Mouse (Mus musculus): ENCODE measurements around the gene Best1.
A peak's percentile ranks its signal among the peaks of the same experiment; 100 is the strongest.

Gene Best1

DNA sequence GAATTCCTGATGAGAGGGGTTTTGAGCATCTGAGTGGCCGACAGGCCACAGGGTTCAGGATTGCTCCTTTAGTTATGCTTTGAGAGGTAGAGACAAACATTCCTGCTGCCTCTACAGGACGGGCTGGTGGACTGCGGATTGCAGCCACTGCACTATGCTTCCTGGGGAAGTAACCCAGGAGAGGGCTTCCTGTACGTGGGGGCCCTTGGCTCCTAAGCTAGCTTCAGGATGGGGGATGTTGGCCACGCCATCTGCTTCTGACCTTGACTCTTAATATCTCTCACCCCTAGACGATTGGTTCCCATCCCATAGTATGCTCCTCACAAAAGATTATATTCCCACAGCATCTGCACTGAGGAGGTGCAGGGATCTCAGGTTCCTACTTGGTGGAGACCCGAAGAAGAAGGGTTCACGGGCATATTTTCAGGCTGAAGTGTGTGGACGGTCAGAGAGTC is 21.9 kb upstream of the Best1 start:
- DNase-seq (ENCODE audit: extremely low read depth, insufficient read length, low spot score) = no peak

DNA sequence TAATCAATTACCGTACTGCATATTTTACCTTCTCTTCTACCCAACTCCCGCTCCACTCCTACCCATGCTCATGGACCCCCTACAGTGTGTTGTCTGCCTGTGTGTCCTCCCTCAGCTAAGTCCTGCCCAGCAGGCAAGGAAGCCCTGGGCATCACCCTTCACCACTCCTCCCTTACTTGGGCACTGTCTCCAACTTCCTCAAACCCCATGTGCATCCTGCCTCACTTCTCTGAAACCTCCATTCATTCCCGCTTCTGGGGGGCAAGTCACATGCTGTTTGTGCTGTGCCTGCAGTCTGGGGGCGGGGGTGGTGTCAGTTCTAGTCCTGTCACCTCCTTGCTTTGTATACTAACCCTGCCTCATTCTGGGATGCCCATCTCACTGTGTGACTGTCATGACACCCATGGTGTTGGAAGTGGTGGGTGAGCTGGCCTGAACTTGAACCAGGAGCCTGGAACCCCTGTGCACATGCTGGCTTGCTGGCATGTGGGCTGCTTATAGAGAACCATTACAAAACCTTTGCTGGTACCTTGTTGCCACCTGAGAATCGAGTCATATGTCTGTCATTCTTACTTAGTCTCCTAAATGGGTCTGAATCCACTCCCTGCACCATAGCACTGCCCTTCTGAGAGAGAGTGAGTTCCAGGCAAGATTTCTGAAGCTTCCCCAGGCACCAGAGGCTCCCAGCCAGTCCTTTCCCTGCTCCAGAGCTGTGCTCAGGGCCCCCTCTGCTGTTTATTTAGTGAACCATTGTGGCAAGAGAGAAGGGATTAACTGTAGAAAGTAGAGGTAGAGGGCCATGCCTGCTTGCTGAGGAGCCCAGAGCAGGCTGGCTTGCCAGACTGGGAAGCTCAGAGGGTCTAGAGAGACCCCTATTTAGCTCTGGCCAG is 21.2 kb upstream of the Best1 start:
- no peak for DNase-seq (ENCODE audit: extremely low read depth, insufficient read length, low spot score)

DNA sequence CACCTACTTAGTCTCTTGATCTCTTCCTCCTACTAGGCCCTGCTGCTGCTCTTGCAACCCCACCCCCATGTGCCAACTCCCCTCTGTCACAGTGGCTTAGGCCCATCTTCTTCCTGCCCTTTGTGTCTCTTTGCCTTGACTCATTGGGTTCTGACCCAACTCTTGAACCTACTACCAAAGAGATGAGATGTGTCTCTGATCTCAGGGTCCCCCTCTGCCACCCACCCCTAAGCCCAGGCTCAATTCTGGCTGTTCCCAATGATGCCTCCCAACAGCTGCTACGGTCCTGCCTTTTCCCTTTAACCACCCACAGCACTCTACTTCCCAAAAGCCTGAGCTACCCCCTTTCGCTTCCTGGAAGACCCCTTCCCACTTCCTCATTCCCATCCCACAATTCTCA is 20.5 kb upstream of the Best1 start:
- no peak for DNase-seq (ENCODE audit: extremely low read depth, insufficient read length, low spot score)

DNA sequence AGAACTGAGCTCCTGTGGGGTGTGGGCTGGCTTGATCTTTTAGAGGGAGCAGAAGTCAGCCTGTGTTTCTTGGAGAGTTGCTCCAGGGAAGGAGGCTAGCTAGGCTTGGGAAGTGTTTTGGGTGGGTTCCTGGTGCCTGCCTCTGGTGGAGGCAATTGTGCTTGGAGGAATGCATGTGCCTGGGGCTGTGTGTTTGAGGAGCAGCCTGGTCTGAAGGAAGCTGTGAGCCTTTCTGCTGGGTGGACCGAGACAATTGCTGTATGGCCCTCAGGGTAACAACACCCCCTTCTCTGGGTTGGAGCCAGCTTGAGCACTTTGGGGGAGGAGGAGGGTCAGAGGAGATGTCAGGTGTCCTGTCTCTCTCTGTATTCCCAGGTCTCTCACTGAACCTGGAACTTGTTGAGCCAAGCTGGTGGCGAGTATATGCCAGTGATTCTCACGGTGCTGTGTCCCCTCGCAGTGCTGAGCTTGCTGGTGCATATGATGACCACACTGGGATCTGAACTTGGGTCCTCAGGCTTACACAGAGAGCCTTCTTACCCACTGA is 17.9 kb upstream of the Best1 start:
- DNase-seq (ENCODE audit: extremely low read depth, insufficient read length, low spot score) = no peak

DNA sequence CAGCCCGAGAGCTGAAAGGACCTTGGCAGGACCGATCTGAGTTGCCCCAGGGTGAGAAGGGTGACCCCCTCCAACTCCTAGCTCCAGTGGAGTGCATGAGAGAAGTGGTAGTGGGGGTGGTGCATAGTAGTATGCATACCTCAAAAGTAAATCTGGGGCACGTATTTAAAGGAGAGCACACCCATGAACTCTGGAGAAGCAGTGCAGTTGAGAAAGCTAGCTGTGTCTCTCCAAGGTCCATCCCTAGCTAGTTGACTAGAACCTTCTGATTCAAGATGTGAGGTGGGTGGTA is 17.0 kb upstream of the Best1 start:
- DNase-seq (ENCODE audit: extremely low read depth, insufficient read length, low spot score) = no peak

DNA sequence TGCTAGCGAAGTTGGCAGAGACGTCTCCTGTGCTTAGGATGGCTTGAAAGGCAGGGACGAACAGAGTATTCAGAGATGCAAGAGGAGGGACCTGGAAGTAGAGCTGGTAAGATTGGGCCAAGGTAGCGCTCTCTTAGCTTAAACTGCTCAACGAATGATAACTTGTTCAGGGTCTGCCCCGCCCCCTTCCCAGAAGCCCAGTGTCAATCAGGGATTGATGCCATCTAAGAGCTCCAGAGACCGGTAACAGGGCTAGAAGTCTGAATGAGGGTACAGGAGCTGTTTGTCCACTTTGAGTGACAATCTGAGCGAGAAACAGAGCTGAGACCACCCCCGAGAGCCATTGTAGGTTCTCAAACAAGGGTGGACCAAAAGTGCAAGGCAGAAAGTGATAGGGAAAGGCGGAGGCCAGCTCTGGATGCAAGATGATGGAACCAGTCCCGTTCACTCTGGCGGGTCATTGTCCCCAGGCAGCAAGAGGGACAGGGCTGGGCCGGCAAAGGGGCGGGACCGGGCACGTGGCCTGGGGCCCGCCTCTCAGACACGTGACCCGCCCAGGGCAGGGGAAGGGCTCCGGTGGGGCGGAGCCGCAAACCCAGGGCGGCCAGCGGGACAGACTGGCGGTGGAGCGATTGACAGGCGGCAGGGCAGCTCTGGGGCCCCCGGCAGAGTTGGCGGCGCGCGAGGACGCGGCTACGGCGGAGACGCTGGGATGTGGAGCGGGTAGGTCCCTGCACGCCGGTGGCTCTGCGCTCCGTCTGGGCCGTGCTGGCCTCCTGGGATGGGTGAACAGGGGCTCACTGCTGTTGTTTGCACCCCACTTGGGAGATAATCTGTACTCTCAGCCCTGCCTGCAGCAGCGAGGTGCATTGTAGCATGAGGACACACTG is 16.4 kb upstream of the Best1 start:
- peak; percentile 81 for DNase-seq (ENCODE audit: extremely low read depth, insufficient read length, low spot score)

DNA sequence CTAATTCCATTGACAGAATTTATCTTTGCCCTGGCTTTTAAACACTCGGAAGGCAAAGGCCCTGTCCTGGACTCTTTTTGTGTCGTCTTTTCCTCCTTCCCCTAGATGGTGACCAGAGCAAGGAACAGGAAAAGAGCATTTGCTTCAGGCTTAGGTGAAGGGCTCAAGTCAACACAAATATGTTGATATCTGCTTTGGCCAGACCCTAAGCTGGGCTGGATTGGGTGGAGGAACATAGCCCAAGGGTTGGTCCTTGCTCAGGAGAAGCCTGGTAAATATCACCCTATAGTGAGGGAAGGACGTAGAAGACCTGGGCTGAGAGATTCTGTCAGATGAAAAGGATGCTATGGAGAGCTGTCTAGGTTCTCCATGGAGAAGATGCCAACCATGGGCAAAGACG is 14.7 kb upstream of the Best1 start:
- DNase-seq (ENCODE audit: extremely low read depth, insufficient read length, low spot score) = no peak

DNA sequence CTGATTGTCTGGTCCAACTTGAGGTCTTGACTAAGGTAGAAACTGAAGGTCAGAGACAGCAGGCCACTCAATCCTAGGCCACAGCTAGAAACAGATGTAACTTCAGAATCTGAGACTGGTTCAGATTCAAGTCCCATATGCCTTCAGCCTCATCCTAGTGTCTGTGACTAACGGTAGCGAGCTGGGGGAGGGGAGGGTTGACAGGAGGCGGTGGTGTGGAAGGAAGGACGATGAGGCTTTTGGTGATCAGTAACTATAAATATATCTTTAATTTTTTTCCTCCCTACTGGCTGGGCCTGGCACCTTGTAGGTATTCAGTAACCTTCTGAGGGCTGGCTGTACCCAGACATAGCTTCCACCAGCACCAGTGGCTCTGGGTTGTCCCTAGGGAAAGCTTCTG is 14.0 kb upstream of the Best1 start:
- no peak for DNase-seq (ENCODE audit: extremely low read depth, insufficient read length, low spot score)

DNA sequence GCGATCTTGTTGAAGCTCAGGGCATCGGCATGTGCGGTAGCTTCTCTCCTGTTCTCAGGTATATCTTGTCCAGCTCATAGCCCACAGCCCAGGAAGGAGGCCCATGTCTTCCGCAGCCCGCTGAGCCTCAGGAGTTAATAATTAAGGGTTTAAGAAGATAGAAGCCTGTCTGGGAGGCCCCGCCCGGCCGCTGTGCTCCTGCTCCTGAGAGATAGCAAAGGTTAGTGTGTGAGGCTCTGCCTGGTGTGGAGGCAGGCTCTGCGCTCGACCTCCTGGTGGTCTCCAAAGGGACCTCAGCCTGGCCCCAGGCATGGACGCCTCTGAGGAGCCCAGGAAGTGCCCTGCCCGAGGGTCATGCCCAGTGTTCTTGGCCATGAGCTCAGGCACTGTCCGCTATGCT is 13.4 kb upstream of the Best1 start:
- no peak for DNase-seq (ENCODE audit: extremely low read depth, insufficient read length, low spot score)

DNA sequence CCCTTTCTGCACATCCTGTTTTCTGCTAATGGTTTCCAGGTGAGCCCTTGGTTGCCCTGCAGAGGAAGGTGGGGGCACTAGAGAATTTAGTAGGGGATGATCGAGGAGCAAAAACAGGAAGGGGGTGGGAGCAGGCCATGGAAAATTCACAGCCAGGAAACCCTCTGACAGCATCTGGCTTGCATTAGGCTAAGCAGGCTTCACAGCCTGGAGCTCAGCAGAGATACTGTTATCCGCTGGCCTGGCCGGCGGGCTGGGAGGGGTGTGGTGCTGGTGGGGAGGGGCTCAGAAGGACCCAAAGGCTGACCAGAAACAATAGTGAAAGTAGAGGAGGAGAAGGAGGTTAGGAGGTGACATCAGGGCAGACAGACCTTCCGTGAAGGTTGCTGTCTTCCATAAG is 12.5 kb upstream of the Best1 start:
- DNase-seq (ENCODE audit: extremely low read depth, insufficient read length, low spot score) = no peak

DNA sequence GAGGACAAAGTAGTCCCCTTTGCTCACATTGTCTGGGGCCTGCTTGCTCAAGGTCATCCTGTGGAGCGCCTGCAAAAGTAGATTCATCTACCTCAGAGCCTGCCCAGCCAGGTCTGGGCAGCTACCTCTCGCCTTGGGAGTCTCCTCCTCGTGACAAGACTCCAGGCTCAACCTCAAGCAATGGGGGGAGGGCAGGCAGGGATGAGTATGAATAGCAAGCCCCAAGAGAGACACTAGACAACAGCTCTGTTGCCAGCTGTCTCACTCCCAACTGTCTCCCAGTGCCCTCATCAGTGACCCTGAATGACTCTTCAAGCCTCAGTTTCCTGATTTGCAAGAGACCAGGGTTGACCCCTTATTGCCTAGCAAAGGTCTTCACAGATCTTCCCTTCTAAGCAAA is 11.9 kb upstream of the Best1 start:
- no peak for DNase-seq (ENCODE audit: extremely low read depth, insufficient read length, low spot score)

DNA sequence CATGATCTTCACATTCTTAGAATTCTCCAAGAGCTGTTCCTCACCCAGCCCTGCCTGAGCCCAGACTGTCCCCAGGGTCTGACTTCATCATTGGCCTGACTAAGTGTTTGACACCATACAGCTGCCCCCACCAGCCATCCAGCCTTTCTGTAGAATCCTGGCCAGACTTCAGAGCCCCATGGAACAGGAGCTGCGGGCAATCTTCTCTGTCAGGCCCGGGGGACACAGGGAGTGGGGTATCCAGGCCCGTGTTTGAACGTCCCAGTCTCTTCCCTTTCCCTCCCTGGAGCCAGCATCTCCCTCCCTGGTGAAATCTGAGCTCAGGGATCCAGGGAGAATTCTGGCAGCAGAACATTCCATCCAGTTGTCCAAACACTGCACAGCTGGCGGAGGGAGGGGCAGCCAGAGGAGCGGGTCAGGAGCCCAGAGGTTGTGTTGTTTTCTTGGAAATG is 11.4 kb upstream of the Best1 start:
- DNase-seq (ENCODE audit: extremely low read depth, insufficient read length, low spot score) = peak; percentile 71

DNA sequence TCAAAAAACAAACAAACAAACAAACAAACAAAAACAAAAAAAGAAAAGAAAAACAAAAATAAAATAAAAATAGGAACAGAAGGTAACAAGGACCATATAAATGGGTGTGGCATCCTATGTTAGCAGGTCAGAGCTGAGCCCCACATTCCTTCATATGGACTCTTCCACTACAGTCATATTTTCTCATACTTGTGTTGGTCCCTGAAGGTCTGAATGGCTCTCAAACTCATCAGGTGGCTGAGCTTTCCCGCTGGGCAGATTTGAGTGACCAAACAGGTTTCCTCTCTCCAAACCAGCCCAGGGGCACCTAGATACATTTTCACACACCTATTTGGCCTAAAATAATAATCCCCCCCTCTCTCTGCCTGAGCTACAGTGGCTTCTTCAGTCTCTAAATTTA is 10.0 kb upstream of the Best1 start:
- DNase-seq (ENCODE audit: extremely low read depth, insufficient read length, low spot score) = no peak

DNA sequence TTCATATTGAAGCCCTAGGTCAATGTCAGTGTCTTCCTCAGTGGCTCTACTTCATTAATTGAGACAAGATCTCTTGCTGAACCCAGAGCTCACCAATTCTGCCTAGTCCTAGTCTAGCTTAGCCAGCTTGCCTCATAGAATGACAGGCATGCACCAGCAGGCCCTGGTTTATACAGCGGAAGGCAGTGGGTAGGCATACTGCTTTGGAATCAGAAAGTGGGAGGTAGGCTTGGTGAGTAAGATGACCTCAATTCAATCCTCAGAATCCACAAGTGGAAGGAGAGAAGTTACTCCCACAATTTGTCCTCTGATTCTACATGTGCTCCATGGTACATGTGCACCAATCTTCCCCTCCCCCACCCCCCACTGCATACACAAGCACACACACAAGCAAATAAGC is 2.3 kb upstream of the Best1 start:
- DNase-seq (ENCODE audit: extremely low read depth, insufficient read length, low spot score) = no peak

DNA sequence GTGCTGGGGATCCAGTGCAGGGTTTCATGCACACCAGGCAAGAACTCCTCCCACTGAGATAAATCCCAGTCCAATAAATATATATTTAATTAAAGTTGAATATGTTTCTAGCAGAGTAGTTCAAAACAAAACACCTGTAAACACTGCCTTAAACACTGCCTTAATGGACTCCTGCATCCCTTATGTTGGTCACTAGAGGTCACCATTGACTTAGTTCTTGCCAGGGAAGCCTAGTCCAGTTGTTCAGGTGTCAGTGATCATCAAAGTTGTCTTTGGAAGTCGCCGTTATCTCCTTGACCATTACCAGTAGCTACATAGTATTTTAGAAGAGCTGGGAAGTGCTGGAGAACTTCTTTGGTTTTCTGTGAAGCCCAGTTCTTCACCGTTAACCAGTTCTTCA is 1.1 kb downstream of the Best1 start:
- no peak for DNase-seq (ENCODE audit: extremely low read depth, insufficient read length, low spot score)

DNA sequence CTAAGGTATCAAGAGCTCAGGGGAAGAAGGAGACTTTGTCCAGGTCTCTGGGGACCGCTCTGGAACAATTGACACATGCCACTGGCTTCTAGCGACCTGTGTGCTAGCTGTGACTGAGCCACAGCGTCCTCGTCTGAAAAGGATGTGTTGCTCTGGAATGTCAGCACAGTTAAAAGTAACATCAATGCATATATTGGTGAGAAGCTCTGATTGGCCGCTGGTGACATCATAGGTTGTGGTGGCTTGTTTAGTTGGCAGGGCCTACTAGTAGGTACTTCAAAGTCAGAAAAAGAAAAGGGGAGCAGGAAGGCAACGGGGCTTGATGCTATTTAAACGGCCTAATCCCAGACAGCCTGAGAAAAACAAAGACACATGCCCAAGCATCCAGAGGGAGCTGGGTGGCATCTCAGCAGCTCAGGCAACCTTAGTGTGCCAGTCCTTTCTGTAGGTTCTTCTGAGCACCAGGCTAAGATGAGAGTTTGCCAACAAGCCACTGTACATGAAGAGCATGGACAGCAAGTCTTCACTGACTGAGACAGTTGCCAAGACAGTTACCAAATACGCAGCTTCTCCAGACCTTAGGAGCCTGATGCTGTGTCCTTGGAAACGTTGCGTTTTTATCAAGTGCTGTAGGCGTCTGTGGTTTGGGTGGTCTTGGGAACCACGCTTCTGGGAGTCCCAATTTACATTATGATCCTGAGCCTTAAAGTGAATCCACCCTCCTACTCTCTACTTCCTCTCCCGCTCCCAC is 2.5 kb downstream of the Best1 start:
- DNase-seq (ENCODE audit: extremely low read depth, insufficient read length, low spot score) = no peak

DNA sequence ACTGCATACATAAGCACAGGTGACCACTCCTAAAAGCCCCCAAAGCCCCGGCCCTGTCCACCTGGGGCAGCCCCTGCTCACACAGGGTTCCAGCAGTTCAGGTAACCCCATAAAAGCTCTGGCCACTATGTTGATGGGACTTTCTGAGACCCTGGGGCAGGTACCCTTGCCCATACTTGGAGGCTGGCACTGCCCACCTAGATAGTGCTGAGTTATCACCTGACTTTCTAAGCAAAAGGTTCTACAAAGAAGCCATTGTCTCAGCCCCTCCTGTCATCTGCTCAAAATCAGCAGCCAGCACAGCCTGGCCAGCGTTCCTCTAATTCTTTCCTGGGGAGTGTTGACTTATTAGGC is 3.4 kb downstream of the Best1 start:
- DNase-seq (ENCODE audit: extremely low read depth, insufficient read length, low spot score) = no peak

DNA sequence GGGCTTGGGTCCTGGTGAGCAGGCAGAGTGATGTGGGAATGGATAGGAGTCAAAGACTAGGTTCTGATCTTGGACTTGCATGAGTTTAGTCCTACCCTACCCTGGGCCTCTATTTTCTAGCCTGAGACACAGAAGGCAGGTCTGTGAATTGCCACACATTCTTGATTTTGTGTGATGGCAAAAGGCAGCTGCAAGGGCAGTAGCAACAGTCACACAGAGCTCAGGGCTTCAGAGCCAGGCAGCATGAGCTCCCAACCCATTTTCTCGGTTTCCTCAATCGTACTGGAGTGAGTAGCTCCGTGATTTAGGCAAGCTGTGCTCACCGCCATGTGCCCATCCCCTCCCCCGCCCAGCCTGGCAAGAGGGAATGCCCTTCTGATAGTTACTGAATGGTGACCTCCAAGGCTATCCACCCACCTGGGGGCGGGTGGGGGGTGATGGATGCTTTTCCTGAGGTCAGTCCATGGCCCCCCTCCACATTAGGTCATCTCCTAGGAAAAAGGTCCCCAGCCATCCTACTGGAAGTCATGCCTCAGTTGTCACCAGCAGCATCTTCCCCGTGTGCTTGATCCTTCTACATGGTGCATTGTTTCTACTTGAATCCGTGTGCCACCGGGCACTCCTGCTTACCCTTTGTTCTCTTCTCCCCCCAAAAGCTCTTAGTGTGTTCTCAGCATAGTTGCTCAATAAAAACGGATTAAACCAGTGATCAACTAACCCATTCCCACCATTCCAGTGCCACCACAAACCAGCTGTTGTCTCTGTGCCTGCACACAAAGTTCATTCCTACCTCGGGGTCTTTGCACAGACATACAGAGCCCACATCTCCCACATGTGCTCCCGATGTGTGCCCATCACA is 4.0 kb downstream of the Best1 start:
- DNase-seq (ENCODE audit: extremely low read depth, insufficient read length, low spot score) = no peak

DNA sequence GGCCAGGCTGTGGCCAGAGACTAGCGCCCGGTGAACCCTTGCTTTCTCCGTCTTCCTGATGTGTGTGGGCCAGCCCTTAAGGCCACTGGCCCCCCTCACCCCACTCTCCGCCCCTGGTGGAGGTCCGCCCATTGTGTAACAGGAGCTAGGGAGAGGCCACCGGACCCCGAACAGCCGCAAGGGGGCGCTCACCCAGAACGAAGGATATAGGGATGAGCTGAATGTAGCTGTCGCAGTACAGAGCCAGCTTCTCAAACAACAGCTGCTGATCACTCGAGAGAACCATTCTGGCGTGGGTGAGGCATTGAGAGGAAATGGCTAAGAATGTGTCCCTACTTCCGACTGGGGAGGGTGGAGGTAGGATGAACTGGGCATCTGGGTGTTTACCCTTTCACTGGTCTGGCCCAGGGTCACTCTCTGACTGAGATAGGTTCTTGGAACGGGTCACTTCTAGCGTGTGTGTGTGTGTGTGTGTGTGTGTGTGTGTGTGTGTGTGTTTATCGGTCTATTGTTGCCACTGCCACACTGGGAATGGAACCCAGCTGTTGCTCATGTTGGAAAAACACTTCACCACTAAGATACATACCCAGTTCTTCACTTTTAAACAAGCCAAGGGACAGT is 8.3 kb downstream of the Best1 start:
- peak; percentile 50 for DNase-seq (ENCODE audit: extremely low read depth, insufficient read length, low spot score)

All from 3134 (cell line).